Mouse (Mus musculus): ENCODE measurements around the gene Wdr62.

DNA sequence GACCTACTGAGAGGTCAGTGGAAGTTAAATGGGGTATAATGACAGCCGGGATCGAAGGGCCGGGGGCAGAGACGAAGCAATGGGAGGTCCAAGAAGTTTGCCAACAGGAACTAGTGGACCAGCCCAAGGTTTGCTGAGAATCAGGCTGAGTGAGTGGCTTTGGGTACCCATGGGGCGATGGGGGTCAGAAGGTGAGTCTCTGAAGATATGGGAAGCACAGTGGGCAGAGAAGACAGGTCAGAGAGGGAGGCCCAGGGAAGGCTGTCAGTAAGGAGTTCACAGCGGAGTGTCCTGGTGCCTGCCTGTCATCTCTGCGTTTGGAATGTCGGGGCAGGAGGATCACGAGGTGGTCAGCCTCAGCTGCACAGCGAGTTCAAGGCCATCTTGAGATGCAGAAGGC lies 48.2 kb upstream of the Wdr62 start:
- TF ChIP-seq POLR2A (IDR thresholded peaks at IDR 0.05; ENCODE audit: borderline replicate concordance, low read depth, low read length): no peak
- TF ChIP-seq CTCF (IDR thresholded peaks at IDR 0.05; ENCODE audit: low read depth, low read length): no peak

All from bone marrow macrophage, adult 2 months (primary cell).